Mouse (Mus musculus) neutrophil, adult 5-6 weeks (primary cell): ENCODE data around the gene Ddias. TPM values are rescaled to one million over a fixed set of nuclear protein-coding genes. Genes with fewer than 3 reads are reported as not detected.
"Not testable (repeated sequence)": the region's sequence is repeated elsewhere in the genome, so short reads cannot be mapped to it uniquely, and the experiment has no call there.

Experiments used
- ATAC-seq: fragments of 151-379, 151-347 bp; 2 replicates; pipeline ENCODE4 v1.8.0; 2017; ENCODE audit warnings: mild to moderate bottlenecking, moderate TSS enrichment; ENCODE audit not compliant: insufficient number of reproducible peaks, poor library complexity, low FRiP score, severe bottlenecking; ENCODE audit errors: extremely low read depth
- total RNA-seq: library from RNA; stranded (forward); fragments of 200-1000 nt; gene quantifications from 2 replicates; pipeline ENCODE4 v1.2.3, GENCODE M21; 2017

The Ddias gene
- 2.3 and 3.9 TPM in 2 replicates for total RNA-seq

DNA sequence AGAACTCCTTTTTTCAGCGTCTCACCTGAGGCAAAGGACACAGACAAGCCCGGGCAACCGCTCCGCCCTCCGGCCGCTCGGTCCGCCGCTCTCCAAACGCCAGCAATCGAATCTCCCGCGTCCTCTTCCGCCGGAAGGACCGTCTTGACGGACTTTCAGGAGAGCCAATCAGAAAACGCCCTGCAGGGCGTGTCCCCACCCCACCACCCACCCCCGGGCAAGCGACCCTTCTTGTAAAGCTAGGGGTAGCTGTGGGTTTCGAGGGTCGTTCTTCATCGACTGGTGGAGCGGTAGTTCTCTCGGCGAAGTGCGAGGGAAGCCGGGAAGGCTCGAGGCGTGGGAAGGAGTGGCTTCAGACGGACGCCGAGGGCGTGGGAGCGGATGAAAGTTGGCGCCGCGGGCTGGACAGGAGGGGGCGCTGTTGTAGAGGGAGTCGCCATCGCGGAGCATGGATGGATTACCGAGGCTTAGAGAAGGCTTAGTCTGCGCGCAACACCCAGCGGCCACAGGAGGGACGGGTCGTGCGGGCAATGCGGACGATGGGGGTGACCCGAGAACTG lies at the start of gene Ddias, which contains the start of gene Prcp:
Gene Ddias, minus strand, starts transcription at position 132 of the 560 bp plus-strand sequence.
Gene Prcp, plus strand, starts transcription at position 355 of the 560 bp plus-strand sequence.
- peak; percentile 70 for ATAC-seq

DNA sequence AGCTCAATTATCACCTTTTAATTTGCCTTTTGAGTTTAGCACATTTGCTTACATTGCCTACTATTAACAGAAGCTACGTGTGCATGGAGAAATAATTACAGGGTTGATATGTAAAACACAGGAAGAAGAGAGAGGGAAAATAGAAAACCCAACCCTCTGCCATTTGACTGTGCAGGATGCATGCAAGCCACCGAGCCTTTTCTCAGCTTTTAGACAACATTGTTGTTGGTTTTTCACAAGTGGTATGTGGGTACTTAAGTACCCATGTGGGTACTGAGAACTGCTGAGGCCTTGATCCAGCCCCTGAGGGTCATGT lies 46.8 kb upstream of the Ddias start:
- no peak for ATAC-seq

DNA sequence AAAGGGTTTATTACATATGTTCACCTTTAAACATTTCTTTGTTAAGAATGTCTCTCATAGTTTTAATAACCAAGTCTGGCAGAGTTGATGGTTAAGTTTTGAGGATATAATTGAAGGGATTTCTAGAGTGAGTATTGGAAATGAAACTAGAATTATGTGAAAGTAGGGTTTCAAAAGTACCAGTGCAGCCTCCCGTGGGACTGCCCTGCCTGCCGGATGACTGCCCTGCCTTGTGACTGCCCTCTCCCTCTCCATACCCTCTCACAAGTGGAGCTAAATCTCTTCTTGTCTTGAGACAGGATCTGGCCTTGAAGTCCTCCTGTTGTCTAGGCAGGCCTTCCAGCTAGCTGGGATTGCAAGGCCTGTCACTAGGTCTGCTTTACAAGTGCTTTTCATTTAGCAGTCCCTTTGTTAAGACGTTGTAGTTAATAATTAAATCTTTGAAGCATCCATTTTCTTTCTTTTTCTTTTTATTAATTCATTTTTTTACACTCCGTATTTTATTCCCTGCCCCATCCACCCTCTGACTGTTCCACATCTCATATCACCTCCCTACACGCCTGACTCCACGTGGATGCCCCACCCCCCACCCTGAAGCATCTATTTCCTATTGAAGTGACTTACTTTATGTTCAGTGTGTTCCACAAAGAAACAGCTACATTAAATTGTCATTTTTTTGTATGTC lies 46.3 kb upstream of the Ddias start:
- ATAC-seq = no peak

DNA sequence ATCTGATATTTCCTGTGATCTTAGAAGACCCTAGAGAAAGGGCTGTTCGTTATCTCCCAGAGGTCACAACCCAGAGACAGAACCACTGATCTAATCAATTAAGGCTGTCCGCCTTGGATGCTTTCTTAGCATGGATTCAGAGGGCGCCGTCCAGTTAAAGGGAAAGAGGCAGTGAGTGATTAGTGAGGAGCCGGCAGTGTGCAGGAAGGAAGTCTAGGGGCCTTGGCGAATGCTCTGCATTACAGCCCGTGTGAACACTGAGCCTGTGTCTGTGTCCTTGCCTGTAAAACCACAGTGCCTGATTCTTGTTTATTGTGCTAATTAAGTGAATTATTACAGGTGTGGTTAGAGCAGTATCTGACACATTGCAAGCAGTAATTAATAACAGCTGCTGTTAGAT lies 30.2 kb upstream of the Ddias start:
- not testable (repeated sequence) for ATAC-seq

DNA sequence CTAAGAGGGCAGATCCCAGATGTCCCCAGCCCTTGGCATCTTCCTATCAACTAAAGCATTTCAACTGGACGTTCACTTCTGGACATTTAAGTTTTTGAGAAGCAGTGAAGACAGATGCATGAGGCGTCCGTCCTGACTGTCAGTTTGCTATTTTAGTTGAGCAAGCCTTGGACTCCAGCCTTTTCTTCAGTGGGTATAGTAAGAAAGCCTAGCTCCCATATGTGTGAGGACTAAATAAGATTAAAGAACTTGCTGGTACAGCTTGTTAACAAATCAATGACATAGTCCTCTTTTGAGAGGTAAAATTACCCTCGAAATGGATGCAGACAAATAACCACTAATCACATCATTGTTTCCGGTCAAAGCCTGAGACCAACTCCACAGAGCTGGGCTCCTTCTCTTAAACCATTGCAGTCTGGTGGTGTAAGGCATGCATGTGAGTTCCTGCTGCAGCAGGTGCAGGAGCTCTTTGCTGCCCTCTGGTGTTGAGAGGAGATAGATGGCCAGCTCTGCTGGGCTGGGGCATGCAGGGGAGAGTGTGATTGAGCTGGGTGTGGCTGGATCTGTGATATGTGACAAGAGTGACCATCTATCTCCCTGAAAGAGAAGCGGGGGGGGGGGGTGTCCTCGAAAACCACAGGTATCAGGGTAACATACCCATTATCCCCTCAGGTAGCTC lies 29.5 kb upstream of the Ddias start:
- ATAC-seq = peak; percentile 99

DNA sequence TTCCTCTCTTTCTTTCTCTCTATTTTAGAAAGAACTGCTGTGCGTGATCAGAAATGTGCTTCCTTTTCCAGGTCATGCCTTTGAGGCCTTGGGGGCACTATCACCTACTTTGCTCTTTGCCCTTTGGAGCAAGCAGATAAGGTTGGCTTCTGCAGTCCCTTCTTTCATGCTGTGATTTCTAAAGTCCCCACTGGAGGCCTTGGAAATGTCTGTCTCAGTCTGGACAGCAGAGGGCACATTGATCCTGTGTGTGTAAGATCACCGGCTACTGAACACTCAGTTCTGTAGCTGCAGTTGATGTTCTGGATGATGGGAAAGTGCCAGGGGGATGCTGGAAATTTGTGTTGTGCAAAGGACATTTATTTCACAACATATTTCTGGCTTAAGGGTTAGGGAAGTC lies 23.0 kb upstream of the Ddias start:
- ATAC-seq = no peak

DNA sequence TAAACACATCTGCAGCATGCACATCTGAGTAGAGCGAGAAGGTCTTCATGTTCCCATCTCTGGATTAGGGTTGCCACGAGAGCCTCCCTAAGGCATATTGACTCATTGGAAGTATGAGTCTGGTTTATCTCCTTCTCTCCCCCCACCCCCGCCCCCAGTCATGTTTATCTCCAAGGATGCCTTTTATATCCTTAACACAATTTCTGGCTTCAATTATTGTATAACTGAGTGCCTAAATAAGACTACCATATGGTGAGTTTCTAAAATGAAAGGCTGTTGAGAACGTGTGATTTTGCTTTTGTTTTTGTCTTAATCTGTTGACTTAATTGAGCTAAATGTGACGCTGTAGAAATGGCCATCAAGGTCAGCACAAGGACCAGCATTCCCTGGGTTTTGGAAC lies 22.0 kb upstream of the Ddias start:
- no peak for ATAC-seq

DNA sequence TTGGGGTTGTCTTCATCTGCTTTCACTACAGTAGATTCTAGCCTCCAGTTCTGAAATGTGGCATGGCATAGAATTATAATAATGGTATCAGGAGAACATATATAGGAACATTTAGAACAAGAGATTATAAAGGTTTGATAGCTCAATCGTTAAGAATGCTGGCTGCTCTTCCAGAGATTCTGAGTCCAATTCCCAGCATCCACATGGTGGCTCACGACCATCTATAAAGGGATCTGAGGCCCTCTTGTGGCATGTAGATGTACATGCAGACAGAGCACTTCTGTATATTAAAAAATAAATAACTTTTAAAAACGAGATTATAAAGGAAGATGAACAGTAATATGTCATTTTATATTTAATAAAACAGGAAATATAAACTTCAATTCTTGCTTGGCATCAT lies 19.4 kb upstream of the Ddias start:
- ATAC-seq = peak; percentile 55; the same call in 1 of the 2 replicates

DNA sequence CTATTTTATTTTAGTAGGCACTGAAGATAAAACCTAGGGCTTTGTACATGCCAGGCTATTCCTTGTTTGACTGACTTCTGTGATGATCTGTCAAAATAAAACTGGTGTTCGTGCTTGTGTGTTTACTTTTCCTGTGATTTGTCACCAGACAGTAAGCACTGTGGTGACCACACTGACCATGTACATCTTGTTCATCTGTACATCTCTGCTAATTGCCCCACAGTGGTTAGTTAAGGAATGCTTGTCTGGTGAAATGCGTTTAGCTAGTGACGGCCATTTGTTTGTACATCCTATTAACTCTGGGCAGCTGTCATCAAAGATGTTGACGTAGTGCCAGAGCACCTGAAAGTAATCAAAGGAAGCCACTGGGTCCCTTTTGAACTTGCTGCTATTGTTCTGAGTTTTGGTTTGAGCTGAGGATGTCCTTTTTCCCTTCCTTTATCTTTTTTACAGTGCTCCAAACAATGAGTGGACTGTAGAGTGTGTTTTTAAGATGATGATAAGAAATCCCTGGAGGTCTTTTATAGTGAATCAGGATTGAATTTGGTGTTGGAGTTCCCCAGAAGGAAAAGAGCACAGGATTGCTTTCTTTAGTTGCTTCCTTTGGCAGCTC lies 16.7 kb upstream of the Ddias start:
- no peak for ATAC-seq

DNA sequence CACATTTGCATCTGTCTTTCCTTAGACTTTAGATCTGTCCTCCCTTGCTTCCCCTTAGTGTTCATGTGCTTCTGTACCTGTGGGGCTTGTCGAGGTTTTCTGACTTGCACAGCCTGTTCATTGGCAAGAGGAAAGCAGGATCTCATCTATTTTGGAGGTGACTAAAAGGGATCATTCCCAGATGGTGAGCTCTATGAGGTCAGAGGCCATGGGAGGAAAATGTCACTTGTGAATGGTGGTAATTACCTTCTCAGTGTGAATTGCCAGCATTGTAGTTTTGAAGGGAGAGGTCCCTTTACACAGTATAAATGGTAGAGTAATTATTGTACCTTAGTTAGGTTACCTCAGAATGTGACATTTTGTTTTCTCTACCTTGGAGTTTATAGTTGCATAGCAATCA lies 16.2 kb upstream of the Ddias start:
- ATAC-seq = no peak

DNA sequence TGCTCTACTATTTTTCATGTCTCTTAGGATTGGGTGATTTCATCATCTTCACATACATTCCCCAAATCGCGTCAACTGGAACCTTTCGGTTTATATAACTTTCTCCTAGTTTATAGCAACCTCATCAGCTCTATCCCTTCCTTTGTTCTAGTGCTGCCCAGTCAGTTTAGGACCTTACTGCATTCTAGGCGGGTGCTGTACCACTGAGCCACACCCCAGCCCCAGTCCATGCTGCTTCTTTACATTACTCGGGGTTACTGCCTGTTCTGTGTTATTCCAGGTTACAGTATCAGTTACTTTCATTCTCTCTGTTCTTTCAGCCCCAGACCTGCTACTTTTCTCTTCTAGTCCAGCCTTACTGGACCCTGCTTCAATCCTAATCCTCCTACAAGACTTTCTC lies 13.2 kb upstream of the Ddias start:
- no peak for ATAC-seq

DNA sequence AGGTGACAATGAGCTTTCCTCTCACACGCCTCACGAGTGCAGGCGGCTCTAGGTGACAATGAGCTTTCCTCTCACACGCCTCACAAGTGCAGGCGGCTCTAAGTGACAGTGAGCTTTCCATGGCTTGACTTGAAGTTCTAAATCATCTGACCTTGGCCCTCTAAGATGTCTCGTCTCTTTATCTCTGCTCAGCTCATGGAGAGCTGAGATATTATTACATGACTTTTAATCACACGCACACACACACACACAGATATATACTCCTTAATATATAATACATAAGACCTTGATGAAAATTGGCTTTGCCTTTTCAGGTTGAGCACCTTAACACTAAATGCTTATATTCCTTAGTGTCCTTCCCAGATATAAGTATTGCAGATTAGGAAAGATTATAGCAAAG lies 12.8 kb upstream of the Ddias start:
- ATAC-seq = no peak

DNA sequence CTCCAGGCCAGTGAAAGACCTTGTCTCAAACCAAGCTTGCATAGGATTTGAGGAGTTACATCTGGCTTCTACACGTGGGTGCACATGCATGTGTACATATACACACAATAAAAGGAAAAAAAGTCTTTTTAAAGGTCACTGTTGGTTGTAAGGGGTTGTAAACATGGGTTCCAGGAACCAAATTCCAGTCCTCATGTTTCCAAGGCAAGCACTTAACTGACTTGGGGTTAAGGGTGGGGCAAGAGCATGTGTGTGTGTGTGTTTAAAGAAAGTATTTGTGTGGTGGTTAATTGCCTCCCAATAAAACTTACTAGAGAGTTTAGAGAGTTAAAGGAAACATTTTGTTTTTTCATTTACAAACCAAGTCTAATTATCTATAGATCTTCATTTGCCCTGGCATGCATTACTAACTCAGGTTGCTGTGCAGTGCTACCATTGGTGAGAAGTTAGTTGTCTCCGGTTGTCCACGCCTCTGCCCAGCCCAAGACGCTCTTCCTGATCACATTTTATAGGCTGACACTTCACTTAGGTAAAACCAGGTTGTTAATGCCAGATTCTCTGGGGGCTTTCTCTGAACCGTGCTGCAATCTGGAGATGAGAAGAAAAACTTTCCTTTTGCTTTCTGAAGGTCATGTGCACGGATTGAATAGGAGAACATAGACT lies 11.1 kb upstream of the Ddias start:
- no peak for ATAC-seq

DNA sequence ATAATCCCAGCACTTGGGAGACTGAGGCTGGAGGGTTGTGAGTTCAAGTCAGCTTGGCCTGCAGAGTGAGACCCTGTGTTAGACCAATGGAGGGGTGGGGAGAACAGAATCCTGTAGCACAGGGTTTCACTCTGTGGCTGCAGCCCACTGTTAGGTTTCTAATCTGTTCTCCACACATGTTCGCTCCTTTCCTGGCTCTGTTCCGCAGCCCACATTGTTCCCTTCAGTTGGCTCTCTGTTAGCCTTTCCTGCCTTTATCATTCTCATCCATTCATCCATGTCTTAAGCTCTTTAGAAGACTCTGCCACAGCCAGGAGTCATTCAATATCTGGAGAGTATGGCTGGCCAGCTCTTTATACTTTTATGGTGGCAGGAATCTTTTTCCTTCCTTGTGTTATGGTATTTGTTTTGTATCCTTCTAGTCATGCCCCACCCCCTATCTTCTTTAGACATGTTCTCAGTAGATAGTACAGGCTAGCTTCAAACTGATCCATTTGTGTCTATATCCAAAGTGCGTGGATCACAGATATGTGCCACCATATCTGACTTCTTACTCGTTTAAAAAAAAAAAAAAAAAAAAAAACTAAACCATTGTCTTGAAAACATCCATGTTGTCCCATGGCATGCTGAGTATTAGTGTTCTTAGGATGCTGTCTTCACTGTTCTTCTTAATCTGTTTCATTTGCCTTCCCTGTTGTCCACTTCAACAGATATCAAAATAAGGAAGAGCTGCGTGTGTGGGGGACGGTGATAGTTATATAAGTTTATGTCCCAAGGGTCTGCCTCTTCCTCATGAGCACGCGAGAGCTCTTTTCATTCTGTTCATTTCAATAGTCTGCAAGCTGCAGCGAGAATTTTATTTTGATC lies 10.0 kb upstream of the Ddias start:
- no peak for ATAC-seq

DNA sequence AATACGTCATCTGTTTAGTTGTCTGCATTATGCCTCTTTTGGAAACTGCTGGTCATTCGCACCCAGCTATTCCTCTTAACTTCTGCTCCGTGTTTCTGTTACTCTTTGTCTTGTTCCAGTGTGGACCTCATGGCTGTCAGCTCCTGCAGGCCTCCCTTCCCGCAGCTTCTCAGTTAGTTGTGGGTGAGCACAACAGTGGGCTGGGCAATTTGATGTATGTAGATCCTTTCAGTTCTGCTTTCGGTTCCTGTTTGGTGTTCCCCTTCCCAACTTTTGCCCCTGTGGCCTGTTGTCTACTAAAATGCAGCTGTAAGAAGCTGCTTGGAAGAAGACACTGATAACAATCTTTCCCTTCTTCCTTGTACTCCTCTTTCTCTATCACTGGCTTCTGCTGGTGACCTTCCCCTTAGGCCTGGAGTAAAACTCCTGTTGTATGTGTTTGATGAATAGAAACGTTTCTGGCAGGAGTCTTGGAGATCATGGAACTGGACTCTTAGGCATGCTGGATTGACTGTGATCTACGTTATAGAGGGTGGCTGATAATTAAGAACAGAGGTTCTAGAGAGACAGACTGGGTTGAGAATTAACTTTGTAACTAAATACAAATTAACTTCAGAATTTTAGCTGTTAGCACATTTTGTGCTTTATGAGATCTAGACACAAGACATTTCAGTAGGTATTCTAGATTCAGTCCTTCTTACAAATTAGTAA lies 4.7 kb upstream of the Ddias start:
- ATAC-seq = peak; percentile 28; the same call in 1 of the 2 replicates

DNA sequence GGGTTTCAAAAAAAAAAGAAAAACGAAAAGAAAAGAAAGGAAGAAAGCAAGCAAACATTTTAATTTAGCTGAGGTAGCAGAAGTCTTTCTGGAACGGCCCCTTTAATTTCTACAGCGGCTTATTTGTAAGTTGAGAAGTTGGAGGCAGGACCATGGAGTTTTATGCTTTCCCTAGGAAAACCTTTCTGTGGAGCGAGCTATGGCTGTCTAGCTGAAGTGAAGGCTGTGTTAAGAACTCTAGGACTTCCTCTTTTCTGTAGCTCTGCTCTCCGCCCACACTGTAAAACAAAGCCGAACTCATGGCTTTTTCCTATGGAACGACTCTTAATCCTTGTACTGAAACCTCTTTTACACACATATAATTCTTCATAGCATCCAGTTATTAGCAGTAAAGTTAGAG lies 2.5 kb upstream of the Ddias start:
- no peak for ATAC-seq

DNA sequence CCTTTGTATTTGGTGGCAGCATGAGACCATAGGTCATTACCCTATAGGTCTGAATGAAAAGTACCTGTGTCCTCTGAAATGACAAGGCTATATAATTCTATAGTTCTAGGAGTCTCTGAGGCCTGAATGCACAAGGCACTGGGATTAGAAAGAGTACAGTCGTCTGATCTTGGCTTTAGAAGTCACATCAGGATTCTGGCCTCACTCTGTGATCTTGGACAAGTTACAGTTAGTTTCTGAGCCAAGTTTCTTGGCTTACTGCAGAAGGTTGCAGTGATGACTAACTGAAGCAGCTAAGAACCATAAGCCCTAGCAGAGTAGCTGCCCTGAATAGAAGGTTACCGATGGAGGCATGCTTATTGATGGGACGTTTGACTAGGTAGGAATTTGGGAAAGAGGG lies 2.0 kb upstream of the Ddias start:
- ATAC-seq = no peak

DNA sequence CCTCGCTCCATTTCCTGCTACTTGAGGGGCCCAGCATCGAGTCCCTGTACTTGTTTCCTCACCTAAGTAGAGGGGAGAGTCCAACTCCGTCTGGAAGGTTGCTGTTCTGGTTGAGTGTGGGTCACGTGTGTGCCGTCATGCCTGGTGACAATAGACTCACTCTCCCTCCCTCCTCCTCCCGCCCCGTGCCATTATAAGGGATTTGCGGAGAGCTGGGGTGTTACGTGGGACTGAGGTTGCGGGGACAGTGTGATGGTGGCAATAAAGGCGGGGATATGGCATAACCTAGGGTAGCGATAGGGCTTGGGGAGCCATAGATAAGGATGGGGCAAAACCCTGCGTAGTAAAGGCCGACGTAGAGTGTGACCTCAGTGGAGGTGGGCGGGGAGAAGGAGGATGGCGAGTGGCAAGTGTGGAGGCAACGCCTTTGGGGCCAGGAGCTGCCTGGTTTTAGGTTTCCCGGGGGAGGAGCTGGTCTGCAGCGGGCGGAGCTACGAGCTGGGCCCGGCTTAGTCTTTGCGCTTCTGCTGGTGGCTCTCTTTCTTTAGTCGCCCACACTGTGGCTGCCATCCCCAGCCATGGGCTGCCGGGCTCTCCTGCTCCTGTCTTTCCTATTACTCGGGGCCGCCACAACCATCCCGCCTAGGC lies 838 bp upstream of the Ddias start:
- peak; percentile 77 for ATAC-seq
